Mouse (Mus musculus) forebrain, embryonic 13.5 days (tissue): ENCODE data around the gene Gm10518. TPM values are rescaled to one million over a fixed set of nuclear protein-coding genes. Genes with fewer than 3 reads are reported as not detected.
"Not testable (repeated sequence)": the region's sequence is repeated elsewhere in the genome, so short reads cannot be mapped to it uniquely, and the experiment has no call there.

Source experiments
- ATAC-seq: fragments of 200-750 bp; cut with Nextera tagmentation; 2 replicates; pipeline ENCODE4 v1.8.0; 2017
- H3K27ac ChIP-seq: fragments of 300-500 bp; sonication (generic); 2 replicates; pipeline ENCODE4 v1.5.1; 2015; ENCODE audit warnings: inconsistent platforms, mild to moderate bottlenecking, moderate library complexity
- H3K27me3 ChIP-seq: fragments of 300-500 bp; sonication (generic); 2 replicates; pipeline ENCODE4 v1.6.1; 2015; ENCODE audit warnings: mild to moderate bottlenecking, inconsistent platforms
- H3K36me3 ChIP-seq: fragments of 300-500 bp; sonication (generic); 2 replicates; pipeline ENCODE4 v1.6.1; 2015; ENCODE audit warnings: mild to moderate bottlenecking, inconsistent platforms; ENCODE audit not compliant: poor library complexity, severe bottlenecking
- H3K4me1 ChIP-seq: fragments of 300-500 bp; sonication (generic); 2 replicates; pipeline ENCODE4 v1.6.1; 2015; ENCODE audit warnings: inconsistent platforms
- H3K4me2 ChIP-seq: fragments of 300-500 bp; sonication (generic); 2 replicates; pipeline ENCODE4 v1.6.1; 2015; ENCODE audit warnings: inconsistent platforms, mild to moderate bottlenecking, moderate library complexity
- H3K4me3 ChIP-seq: fragments of 300-500 bp; sonication (generic); 2 replicates; pipeline ENCODE4 v1.5.1; 2015; ENCODE audit warnings: mild to moderate bottlenecking, inconsistent platforms
- H3K9ac ChIP-seq: fragments of 300-500 bp; sonication (generic); 2 replicates; pipeline ENCODE4 v1.6.1; 2015; ENCODE audit warnings: mild to moderate bottlenecking, inconsistent platforms
- H3K9me3 ChIP-seq: fragments of 300-500 bp; sonication (generic); replicated peaks from 2 replicates; pipeline ENCODE4 v1.6.1; 2016; ENCODE audit warnings: inconsistent platforms
- WGBS: fragments of 180-500 bp; shearing (Covaris S2); methylation state at CpG from one replicate; pipeline ENCODE4 v1.1.7; 2015; 5-methylcytosine and 5-hydroxymethylcytosine counted together
- polyA plus RNA-seq: library from polyadenylated mRNA; unstranded; fragments of >200 nt; fragmentation: Nextera tagmentation; extraction: Ambion mirVana; gene quantifications from 2 replicates; pipeline ENCODE4 v1.2.1, GENCODE M21; 2015

The Gm10518 gene
- polyA plus RNA-seq, 1 experiment from 2014 or later, result not detected

DNA sequence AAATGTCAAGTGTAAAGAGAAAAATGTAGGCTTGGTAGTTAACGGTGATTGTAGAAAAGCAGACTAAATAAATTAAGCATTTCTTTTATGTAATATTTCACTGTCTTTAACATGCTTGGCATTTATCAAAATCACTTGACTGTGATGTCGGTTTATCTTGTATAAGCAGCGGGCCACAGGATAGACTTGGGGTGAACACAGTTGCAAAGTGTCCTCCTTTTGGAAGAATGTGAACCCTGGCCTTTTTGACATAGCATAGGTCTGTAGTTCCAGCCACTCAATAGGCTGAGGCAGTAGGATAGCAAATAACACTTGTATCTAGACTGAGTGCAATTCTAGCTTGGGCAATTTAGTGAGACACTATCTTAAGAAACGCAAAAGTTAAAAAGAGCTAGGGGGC lies 4.3 kb downstream of the Gm10518 start:
- WGBS, result 88% methylated on average over 4 of the region's 4 CpGs
- H3K27me3 ChIP-seq, result no peaks in the 10 kb centered on the region
- no peaks in the 10 kb centered on the region for H3K36me3 ChIP-seq
- no peak overlapping the region for H3K27ac ChIP-seq
- no peak overlapping the region for H3K4me2 ChIP-seq
- H3K4me1 ChIP-seq, result peaks cover 7% of the 10 kb centered on the region
- ATAC-seq, result no peak
- no peak overlapping the region for H3K4me3 ChIP-seq
- H3K9me3 ChIP-seq, result no peaks in the 10 kb centered on the region
- H3K9ac ChIP-seq, result no peak overlapping the region

DNA sequence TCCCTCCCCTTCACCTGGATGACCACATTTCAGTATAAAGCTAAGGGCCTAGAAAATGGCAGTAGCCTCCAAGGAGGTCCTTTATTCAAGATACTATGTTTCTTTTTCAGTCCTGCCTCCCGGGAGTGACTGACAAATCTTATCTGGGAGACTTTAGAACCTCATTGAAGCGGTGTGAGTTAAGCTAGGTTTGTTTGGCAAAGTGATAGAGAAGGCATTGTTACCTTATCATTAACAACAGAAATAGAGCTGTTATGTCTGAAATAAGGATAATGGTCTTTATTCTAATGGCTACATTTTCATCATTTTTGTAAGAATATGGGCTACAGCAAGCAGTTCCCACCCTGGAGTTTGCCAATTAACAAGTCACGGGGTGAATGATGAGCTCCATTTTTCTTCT lies 5.1 kb downstream of the Gm10518 start:
- Histone ChIP-seq H3K4me1 (peaks cover 6% of the 10 kb centered on the region; the same call in 1 of the 2 replicates), H3K9me3 (no peaks in the 10 kb centered on the region), H3K4me3 (no peak overlapping the region), H3K9ac (no peak overlapping the region), H3K27ac (no peak overlapping the region), H3K36me3 (no peaks in the 10 kb centered on the region), H3K27me3 (no peaks in the 10 kb centered on the region), H3K4me2 (no peak overlapping the region)
- 86% methylated on average over 3 of the region's 3 CpGs for WGBS
- no peak for ATAC-seq

DNA sequence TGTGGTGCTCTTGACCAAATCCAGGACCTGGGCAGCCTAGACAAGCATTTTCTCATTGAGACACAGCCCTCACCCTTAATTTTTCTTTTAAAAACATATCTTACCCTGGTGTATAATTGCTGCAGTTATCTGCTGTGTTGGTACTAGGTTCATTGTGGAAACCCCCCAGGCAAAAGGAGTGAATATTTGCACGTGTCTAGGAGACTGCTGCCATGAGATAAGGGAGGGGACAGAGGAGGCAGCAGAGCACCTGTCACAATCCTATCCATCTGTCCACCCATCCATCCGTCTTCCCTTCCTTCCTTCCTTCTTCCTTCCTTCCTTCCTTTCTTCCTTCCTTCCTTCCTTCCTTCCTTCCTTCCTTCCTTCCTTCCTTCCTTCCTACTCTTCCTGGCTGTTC lies 10.2 kb downstream of the Gm10518 start:
- no peaks in the 10 kb centered on the region for H3K4me1 ChIP-seq
- WGBS, result 55% methylated on average over 2 of the region's 2 CpGs
- H3K9me3 ChIP-seq, result no peaks in the 10 kb centered on the region
- no peak overlapping the region for H3K4me3 ChIP-seq
- no peak overlapping the region for H3K9ac ChIP-seq
- H3K27ac ChIP-seq, result no peak overlapping the region
- no peak for ATAC-seq
- H3K4me2 ChIP-seq, result no peak overlapping the region
- no peaks in the 10 kb centered on the region for H3K36me3 ChIP-seq
- H3K27me3 ChIP-seq, result no peaks in the 10 kb centered on the region

DNA sequence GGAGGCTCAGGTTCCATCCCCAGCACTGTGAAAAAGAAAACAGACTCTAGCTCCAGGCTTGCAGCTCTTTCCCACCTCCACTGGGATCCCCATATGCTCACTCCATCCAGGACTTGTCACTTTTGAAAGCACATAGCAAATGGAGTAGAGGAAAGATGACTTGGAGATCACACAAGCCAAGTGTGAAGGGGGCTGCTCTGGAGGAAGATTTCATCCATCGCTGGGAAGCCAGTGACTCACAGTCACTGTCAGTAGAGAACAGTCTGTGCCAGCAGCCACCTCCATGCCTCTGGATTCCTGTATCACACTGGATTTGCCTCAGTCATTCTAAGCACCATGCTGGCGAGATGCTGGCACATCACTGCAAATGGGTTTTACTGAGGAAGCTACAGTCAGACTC lies 11.4 kb downstream of the Gm10518 start:
- no peak overlapping the region for H3K27ac ChIP-seq
- H3K27me3 ChIP-seq, result no peaks in the 10 kb centered on the region
- no peak overlapping the region for H3K9ac ChIP-seq
- 79% methylated on average over 2 of the region's 2 CpGs for WGBS
- H3K4me2 ChIP-seq, result no peak overlapping the region
- no peaks in the 10 kb centered on the region for H3K9me3 ChIP-seq
- H3K36me3 ChIP-seq, result no peaks in the 10 kb centered on the region
- no peak for ATAC-seq
- H3K4me3 ChIP-seq, result no peak overlapping the region
- H3K4me1 ChIP-seq, result no peaks in the 10 kb centered on the region

DNA sequence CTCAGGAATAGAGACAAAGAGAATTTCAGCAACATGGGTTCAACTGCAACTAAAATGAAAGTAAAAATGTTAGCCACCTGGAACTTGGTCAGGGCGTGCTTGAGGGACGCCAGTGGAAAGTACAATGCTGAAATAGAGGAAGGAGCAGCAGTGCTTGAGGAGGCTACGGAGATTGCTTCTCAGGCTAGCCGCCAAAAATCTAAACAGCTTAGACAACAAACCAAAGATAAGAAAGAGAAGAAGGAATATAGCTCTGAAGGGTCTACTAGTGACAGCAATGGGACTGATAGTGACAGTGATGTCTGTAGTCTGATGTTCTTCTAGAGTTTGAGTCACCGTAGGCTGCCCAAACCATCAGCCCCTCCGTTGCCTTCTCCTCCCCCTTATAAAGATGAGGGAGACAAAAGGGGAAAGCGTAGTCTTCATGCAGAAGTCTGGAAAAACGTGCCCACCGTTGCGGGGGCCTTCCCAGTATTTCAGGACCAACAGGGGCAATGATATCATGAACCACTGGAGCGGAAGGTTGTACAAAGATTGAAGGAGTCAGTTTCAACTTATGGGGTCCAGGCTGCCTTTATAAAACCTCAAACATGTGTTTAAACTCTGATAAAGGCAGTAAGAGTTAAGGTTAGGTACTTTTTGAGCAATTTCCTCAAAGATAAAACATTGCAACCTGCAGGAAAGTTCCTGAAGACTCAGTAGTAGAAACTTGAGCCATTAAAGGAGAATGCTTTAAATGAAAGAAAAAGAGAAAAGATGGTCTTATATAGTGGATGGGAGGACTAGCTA lies 15.5 kb downstream of the Gm10518 start:
- H3K9me3 ChIP-seq, H3K36me3 ChIP-seq, ATAC-seq, H3K4me1 ChIP-seq, H3K27ac ChIP-seq, H3K27me3 ChIP-seq, H3K4me2 ChIP-seq, H3K4me3 ChIP-seq, H3K9ac ChIP-seq: not testable (repeated sequence)
- 90% methylated on average over 11 of the region's 11 CpGs for WGBS

DNA sequence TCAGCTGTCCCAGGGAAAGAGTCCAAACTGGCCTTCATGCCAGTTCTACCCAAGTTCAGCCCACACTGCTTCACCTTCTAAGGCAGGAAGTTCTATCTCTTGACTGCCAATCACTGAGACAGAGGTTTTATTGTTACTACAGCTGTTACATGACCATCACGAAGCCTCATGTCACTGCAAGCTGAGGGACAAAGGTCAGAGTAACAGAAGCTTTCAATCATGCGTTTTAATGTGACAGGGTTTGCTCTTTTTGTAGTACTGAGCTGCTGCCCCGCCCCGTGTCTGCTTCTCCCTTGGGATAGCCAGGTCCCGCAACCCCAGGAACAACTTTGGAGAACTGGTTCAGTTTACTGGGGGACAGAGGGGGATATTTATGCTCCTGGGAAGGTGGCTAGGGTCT lies 21.4 kb downstream of the Gm10518 start:
- Histone ChIP-seq H3K4me2 (no peak overlapping the region), H3K9me3 (no peaks in the 10 kb centered on the region; the same call in 1 of the 2 replicates), H3K27me3 (no peaks in the 10 kb centered on the region), H3K9ac (no peak overlapping the region), H3K36me3 (no peaks in the 10 kb centered on the region), H3K4me1 (no peaks in the 10 kb centered on the region), H3K4me3 (no peak overlapping the region), H3K27ac (no peak overlapping the region)
- ATAC-seq, result no peak
- WGBS, result 81% methylated on average over 5 of the region's 5 CpGs

GRCm38 (mm10) chr1:179828051-179828450 lies 24.9 kb downstream of the Gm10518 start:
- H3K4me3 ChIP-seq, result no peak overlapping the region
- no peak overlapping the region for H3K4me2 ChIP-seq
- no peaks in the 10 kb centered on the region for H3K36me3 ChIP-seq
- H3K9me3 ChIP-seq, result no peaks in the 10 kb centered on the region; the same call in 1 of the 2 replicates
- H3K27me3 ChIP-seq, result no peaks in the 10 kb centered on the region
- 94% methylated on average over 5 of the region's 5 CpGs for WGBS
- ATAC-seq, result no peak
- no peak overlapping the region for H3K9ac ChIP-seq
- H3K27ac ChIP-seq, result no peak overlapping the region
- no peaks in the 10 kb centered on the region for H3K4me1 ChIP-seq

DNA sequence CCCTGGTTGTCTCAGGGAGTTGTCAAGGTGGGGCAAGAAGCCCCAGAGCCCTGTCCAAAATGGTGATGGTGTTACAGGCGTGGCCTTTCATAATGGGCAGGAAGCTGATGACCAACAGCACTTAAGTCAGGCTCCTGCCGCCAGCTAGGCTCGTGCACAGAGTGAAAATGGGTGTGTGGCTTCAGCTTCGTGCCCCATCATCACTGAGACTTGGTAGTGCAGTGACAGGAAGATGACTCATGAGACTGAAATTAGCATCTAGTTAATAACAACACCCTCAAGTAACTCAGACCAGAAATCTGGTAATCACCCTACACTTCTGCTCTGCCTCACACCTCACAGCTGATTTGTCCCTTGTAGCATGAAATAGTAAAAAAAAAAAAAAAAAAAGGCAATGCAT lies 25.7 kb downstream of the Gm10518 start:
- 85% methylated on average over 4 of the region's 4 CpGs for WGBS
- H3K4me3 ChIP-seq, result no peak overlapping the region
- H3K4me2 ChIP-seq, result no peak overlapping the region
- H3K36me3 ChIP-seq, result no peaks in the 10 kb centered on the region
- no peaks in the 10 kb centered on the region for H3K27me3 ChIP-seq
- H3K9ac ChIP-seq, result no peak overlapping the region
- no peaks in the 10 kb centered on the region for H3K4me1 ChIP-seq
- ATAC-seq, result no peak
- H3K9me3 ChIP-seq, result no peaks in the 10 kb centered on the region; the same call in 1 of the 2 replicates
- H3K27ac ChIP-seq, result no peak overlapping the region

GRCm38 (mm10) chr1:179832710-179833240 lies 29.6 kb downstream of the Gm10518 start:
- no peaks in the 10 kb centered on the region for H3K27me3 ChIP-seq
- no peaks in the 10 kb centered on the region for H3K4me1 ChIP-seq
- WGBS, result 88% methylated on average over 7 of the region's 7 CpGs
- ATAC-seq, result no peak
- H3K9me3 ChIP-seq, result no peaks in the 10 kb centered on the region
- H3K36me3 ChIP-seq, result no peaks in the 10 kb centered on the region
- H3K27ac ChIP-seq, result no peak overlapping the region
- H3K4me2 ChIP-seq, result no peak overlapping the region
- H3K4me3 ChIP-seq, result no peak overlapping the region
- no peak overlapping the region for H3K9ac ChIP-seq

GRCm38 (mm10) chr1:179833596-179833995 lies 30.4 kb downstream of the Gm10518 start:
- 93% methylated on average over 1 of the region's 1 CpGs for WGBS
- no peak for ATAC-seq

DNA sequence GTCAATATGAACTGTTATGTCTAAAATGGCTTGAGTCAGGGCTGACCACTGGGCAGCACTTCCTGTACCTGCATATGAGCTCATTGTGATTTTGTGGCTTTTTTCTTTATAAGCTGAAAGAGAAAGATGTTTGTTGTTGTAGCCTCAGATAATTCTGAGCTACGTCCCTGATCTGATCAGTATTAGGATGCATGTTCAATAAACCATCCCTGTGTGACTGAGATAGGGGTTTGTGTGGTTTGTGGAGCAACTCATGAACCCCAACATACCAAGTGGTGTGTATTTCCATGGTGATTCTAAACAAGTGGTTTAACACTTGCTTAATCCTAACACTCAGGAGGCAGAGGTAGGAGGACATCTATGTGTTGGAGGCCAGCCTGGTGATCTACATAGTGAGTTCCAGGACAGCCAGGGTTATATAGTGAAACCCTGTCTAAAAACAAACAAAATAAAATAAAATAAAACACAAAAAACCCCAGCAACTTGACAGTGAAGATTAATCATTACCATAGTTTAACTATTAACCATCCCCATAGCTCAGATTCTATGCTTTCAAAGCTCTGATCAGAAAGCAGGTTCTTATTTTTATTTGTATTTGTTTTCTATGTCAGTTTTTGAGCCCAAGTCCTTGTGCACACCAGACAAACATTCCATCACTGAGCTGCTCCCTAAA lies 32.7 kb downstream of the Gm10518 start:
- H3K9ac ChIP-seq, result no peak overlapping the region
- H3K4me1 ChIP-seq, result no peaks in the 10 kb centered on the region
- ATAC-seq, result no peak
- no peak overlapping the region for H3K27ac ChIP-seq
- no peaks in the 10 kb centered on the region for H3K36me3 ChIP-seq
- WGBS, result 90% methylated on average over 1 of the region's 1 CpGs
- H3K27me3 ChIP-seq, result no peaks in the 10 kb centered on the region
- no peaks in the 10 kb centered on the region for H3K9me3 ChIP-seq
- no peak overlapping the region for H3K4me3 ChIP-seq
- H3K4me2 ChIP-seq, result no peak overlapping the region

More at GRCm38 (mm10) chr1:179833596-179833995, 30.4 kb downstream of the Gm10518 start:
- H3K4me1 ChIP-seq, result no peaks in the 10 kb centered on the region
- H3K9me3 ChIP-seq, result no peaks in the 10 kb centered on the region
- H3K4me3 ChIP-seq, result no peak overlapping the region
- no peaks in the 10 kb centered on the region for H3K36me3 ChIP-seq
- H3K27me3 ChIP-seq, result no peaks in the 10 kb centered on the region
- no peak overlapping the region for H3K27ac ChIP-seq
- H3K9ac ChIP-seq, result no peak overlapping the region
- no peak overlapping the region for H3K4me2 ChIP-seq
